Mouse (Mus musculus) kidney, embryonic 16.5 days (tissue): ENCODE measurements around the gene Ryr2. TPM values are rescaled to one million over a fixed set of nuclear protein-coding genes. Genes with fewer than 3 reads are reported as not detected.
A peak's percentile ranks its signal among the peaks of the same experiment; 100 is the strongest.

Experiments
- ATAC-seq: fragments of 200-750 bp; cut with Nextera tagmentation; 2 replicates; pipeline ENCODE4 v1.8.0; 2017; ENCODE audit warnings: moderate TSS enrichment; ENCODE audit not compliant: low FRiP score, low TSS enrichment
- H3K27ac ChIP-seq: fragments of 300-500 bp; sonication (generic); 2 replicates; pipeline ENCODE4 v1.5.1; 2014; ENCODE audit warnings: low read length
- H3K27me3 ChIP-seq: fragments of 300-500 bp; sonication (generic); 2 replicates; pipeline ENCODE4 v1.6.1; 2014; ENCODE audit warnings: low read length, control low read depth, mixed read lengths; ENCODE audit not compliant: insufficient read depth
- H3K36me3 ChIP-seq: fragments of 300-500 bp; sonication (generic); 2 replicates; pipeline ENCODE4 v1.6.1; 2014; ENCODE audit warnings: low read length, control low read depth, mixed read lengths; ENCODE audit not compliant: insufficient read depth
- H3K4me1 ChIP-seq: fragments of 300-500 bp; sonication (generic); 2 replicates; pipeline ENCODE4 v1.6.1; 2014; ENCODE audit warnings: low read length, control low read depth, mixed read lengths; ENCODE audit not compliant: insufficient read depth
- H3K4me2 ChIP-seq: fragments of 300-500 bp; sonication (generic); replicated peaks from 2 replicates; pipeline ENCODE4 v1.6.1; 2014; ENCODE audit warnings: low read depth, low read length
- H3K4me3 ChIP-seq: fragments of 300-500 bp; sonication (generic); 2 replicates; pipeline ENCODE4 v1.5.1; 2014; ENCODE audit warnings: mild to moderate bottlenecking, low read length
- H3K9ac ChIP-seq: fragments of 300-500 bp; sonication (generic); replicated peaks from 2 replicates; pipeline ENCODE4 v1.6.1; 2014; ENCODE audit warnings: low read length
- H3K9me3 ChIP-seq: fragments of 300-500 bp; sonication (generic); 2 replicates; pipeline ENCODE4 v1.6.1; 2016; ENCODE audit warnings: low read length, control low read depth
- WGBS: fragments of 180-500 bp; shearing (Covaris S2); extraction: QIAGEN DNeasy Blood & Tissue Kit; methylation state at CpG from one replicate; pipeline ENCODE4 v1.1.7; 2014; 5-methylcytosine and 5-hydroxymethylcytosine counted together
- polyA plus RNA-seq: library from polyadenylated mRNA; unstranded; fragments of >200 nt; fragmentation: Nextera tagmentation; extraction: Ambion mirVana; gene quantifications from 2 replicates; pipeline ENCODE4 v1.2.1, GENCODE M21; 2015

Gene Ryr2
- polyA plus RNA-seq, 1 experiment from 2014 or later = 0.19 TPM

DNA sequence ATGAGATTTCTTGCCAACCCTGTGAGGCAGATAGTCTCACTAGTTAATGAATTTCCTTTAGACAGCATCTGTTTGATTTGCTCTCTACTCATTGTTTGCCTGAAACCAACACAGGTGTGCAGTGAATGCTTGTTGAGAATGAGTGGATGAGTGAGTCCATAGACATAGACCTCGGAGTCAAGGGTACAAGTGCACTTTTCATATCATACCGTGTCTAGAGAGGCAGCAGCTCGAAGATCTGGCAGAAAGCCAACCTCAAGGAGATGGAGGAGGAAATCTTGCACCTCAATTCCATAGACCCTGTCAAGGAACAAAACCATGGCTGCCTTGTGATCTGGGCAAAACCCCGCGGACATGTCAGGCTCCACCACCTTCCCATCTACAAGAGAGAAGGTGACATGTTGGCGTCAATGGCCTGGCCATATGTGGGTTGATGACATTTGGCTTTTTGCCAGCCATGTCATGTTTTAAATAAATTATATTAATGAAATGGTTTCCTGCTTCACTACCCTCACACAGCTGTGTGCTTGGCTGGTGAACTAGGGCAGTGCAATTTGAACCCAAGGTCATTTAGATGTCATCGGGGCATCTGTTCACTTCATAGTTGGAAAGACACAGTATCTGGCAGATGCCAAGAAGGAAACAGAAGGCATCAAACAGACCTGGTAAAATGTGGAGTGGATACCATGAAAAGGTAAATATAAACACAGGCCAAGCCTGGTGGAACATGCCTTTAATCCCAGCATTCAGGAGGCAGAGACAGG is 396.9 kb downstream of the Ryr2 start:
- no peak overlapping the region for H3K27ac ChIP-seq
- no peaks in the 10 kb centered on the region for H3K9me3 ChIP-seq
- H3K4me3 ChIP-seq = no peak overlapping the region
- H3K4me2 ChIP-seq = no peak overlapping the region
- WGBS = 80% methylated on average over 7 of the region's 7 CpGs
- no peak overlapping the region for H3K9ac ChIP-seq
- 0 out of 2 replicates have a peak, but pooled peaks have one; percentile 27 for ATAC-seq
- no peaks in the 10 kb centered on the region for H3K36me3 ChIP-seq
- no peaks in the 10 kb centered on the region for H3K4me1 ChIP-seq
- H3K27me3 ChIP-seq = no peaks in the 10 kb centered on the region

DNA sequence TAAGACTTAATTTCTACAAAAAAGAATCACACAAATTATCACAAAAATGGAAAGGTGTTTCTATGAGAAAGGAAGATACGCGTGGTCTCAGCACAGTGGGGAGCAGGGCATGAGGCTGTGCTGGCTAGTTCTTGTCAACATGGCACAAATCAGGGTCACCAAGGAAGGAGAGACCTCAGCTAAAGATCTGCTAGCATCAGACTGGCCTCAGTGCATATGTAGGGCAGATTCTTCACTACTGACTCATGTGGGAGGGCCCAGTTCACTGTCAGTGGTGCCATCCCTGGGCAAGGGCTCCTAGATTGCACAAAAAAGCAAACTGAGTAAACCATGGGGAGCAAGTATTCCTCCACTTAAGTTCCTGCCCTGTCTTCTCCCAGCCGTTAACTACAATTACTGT is 405.0 kb downstream of the Ryr2 start:
- no peak overlapping the region for H3K4me3 ChIP-seq
- no peak for ATAC-seq
- H3K4me1 ChIP-seq = no peaks in the 10 kb centered on the region
- no peaks in the 10 kb centered on the region for H3K9me3 ChIP-seq
- H3K27me3 ChIP-seq = no peaks in the 10 kb centered on the region
- H3K27ac ChIP-seq = no peak overlapping the region
- H3K9ac ChIP-seq = no peak overlapping the region
- no peak overlapping the region for H3K4me2 ChIP-seq
- H3K36me3 ChIP-seq = no peaks in the 10 kb centered on the region
- 89% methylated on average over 3 of the region's 3 CpGs for WGBS

DNA sequence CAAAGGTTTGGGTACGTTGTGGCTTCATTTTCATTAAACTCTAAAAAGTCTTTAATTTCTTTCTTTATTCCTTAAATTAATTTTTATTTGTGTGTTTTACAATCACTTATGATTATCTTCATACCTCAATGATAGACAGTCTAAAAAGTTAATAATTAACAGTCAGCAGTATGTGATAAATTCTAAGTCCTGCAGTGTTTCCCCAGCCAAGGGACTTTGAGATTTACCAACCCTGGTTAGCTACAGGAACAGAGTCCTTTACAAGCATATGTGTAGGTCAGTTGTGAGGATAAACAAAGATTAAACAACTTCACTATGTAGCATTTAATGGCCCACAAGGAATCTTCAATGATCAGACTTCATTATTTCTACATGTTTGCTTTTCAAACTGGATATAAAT is 410.2 kb downstream of the Ryr2 start:
- 84% methylated on average over 1 of the region's 1 CpGs for WGBS
- no peak overlapping the region for H3K4me3 ChIP-seq
- no peak overlapping the region for H3K27ac ChIP-seq
- ATAC-seq = no peak
- no peak overlapping the region for H3K4me2 ChIP-seq
- H3K27me3 ChIP-seq = no peaks in the 10 kb centered on the region
- no peaks in the 10 kb centered on the region for H3K36me3 ChIP-seq
- H3K9me3 ChIP-seq = no peaks in the 10 kb centered on the region
- H3K9ac ChIP-seq = no peak overlapping the region
- no peaks in the 10 kb centered on the region for H3K4me1 ChIP-seq

DNA sequence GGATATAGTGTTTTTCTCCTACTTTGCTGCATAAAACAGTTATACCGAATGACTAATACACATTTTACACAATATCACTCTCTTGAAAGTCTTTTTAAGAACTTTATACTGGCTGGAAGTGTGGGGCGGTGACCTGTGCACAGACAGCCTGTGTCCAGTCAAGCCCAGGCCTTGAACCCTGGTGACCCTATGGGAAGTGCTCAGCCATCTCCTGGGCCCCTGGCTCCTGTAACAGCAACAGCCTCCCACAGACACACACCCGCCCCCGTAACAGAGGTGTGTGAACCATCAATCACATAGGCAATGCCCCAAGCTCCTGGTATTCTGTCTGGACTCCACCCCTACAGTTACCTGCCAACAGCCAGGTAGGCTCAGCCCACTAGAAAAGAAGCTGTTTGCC is 424.9 kb downstream of the Ryr2 start:
- H3K4me1 ChIP-seq = no peaks in the 10 kb centered on the region
- no peaks in the 10 kb centered on the region for H3K27me3 ChIP-seq
- 49% methylated on average over 4 of the region's 4 CpGs for WGBS
- no peak overlapping the region for H3K9ac ChIP-seq
- H3K4me2 ChIP-seq = no peak overlapping the region
- H3K27ac ChIP-seq = no peak overlapping the region
- no peaks in the 10 kb centered on the region for H3K9me3 ChIP-seq
- peak; percentile 51; the same call in 1 of the 2 replicates for ATAC-seq
- no peaks in the 10 kb centered on the region for H3K36me3 ChIP-seq
- no peak overlapping the region for H3K4me3 ChIP-seq

DNA sequence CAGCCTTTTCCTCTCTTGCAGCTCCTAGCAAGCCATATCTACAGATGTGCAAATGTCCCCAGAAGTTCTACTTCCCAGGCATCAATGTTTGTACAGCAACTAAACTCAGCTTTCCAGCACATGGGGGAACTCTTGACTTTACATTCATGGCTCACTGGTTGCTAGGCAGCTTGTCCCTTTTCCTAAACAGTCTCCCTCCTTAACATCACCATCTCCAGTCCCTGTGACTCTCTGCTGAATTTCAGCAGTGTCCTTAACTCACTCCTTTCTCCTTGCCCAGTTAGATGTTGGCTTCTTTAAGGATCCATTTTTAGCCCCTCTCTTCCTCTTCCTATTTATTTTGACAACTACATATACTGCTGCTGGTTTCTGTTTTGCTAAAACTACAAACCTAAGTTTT is 443.9 kb downstream of the Ryr2 start:
- H3K4me2 ChIP-seq = no peak overlapping the region
- H3K27me3 ChIP-seq = no peaks in the 10 kb centered on the region
- H3K9me3 ChIP-seq = no peaks in the 10 kb centered on the region
- ATAC-seq = no peak
- H3K36me3 ChIP-seq = no peaks in the 10 kb centered on the region
- H3K27ac ChIP-seq = no peak overlapping the region
- H3K4me1 ChIP-seq = no peaks in the 10 kb centered on the region
- H3K4me3 ChIP-seq = no peak overlapping the region
- H3K9ac ChIP-seq = no peak overlapping the region

DNA sequence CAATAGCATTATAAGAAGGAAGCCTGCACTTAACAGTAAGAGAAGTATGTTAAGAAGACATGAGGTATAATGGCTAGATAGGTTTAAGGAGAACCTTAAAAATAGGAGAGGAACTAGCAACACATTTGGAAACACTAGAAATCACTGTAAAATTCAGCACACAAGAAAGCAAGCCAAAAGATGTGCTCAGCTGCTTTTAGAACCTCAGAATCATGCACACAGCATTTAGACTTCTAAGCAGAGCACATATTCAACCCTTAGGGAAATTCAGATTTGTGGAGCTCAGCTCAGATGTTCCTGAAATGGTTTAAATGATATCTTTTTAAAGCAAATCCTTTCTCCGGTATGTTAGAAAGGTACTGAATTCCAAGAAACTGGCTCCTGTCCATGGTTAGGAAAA is 461.9 kb downstream of the Ryr2 start:
- WGBS = 94% methylated on average over 1 of the region's 1 CpGs
- Histone ChIP-seq H3K4me3 (no peak overlapping the region), H3K4me1 (no peaks in the 10 kb centered on the region), H3K27ac (no peak overlapping the region), H3K36me3 (no peaks in the 10 kb centered on the region), H3K9ac (no peak overlapping the region), H3K27me3 (no peaks in the 10 kb centered on the region), H3K4me2 (no peak overlapping the region), H3K9me3 (no peaks in the 10 kb centered on the region)
- ATAC-seq = no peak

DNA sequence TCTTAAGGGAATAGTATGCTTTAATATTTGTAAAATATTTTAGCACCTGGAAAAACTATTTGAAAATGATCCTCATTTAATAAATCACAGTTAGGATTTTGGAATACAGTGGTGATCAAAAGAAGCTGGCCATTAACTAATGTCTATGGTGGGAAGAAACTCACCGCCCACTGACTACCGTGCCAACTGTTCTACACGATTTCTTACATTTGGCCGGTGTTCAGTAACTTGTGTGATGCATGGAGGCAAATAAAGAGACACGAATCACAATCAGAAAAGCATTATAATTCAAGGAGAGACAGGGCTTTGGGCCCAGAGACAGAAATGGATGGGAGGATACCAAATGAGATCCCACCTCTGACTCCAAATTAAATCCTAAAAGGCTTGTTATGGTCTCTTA is 470.4 kb downstream of the Ryr2 start:
- Histone ChIP-seq H3K27me3 (no peaks in the 10 kb centered on the region), H3K27ac (no peak overlapping the region), H3K4me3 (no peak overlapping the region), H3K9me3 (no peaks in the 10 kb centered on the region), H3K9ac (no peak overlapping the region), H3K36me3 (no peaks in the 10 kb centered on the region), H3K4me2 (no peak overlapping the region), H3K4me1 (no peaks in the 10 kb centered on the region)
- no peak for ATAC-seq
- WGBS = 84% methylated on average over 5 of the region's 5 CpGs

DNA sequence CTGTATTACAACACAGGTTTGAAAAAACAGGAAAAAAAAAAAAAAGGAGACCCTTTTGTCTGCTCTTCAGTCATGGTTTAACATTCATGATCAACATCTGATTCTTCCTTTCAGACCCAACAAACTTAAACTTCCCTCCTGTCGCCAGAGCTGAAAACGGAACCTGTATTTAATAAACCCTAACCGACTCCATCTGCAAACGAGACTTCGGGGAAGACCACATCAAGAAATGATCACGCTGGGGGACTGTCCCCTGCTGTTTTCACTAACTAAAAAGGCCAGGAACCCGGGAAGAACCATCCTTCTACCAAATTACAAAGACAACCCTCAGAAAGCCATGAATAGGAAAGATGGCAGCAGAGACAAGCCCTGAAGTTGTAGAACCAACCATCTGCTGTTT is 482.2 kb downstream of the Ryr2 start:
- H3K27me3 ChIP-seq = no peaks in the 10 kb centered on the region
- H3K4me2 ChIP-seq = no peak overlapping the region
- no peaks in the 10 kb centered on the region for H3K4me1 ChIP-seq
- H3K4me3 ChIP-seq = no peak overlapping the region
- H3K9me3 ChIP-seq = no peaks in the 10 kb centered on the region
- no peak overlapping the region for H3K9ac ChIP-seq
- H3K36me3 ChIP-seq = no peaks in the 10 kb centered on the region
- no peak overlapping the region for H3K27ac ChIP-seq
- ATAC-seq = no peak
- 87% methylated on average over 7 of the region's 7 CpGs for WGBS

DNA sequence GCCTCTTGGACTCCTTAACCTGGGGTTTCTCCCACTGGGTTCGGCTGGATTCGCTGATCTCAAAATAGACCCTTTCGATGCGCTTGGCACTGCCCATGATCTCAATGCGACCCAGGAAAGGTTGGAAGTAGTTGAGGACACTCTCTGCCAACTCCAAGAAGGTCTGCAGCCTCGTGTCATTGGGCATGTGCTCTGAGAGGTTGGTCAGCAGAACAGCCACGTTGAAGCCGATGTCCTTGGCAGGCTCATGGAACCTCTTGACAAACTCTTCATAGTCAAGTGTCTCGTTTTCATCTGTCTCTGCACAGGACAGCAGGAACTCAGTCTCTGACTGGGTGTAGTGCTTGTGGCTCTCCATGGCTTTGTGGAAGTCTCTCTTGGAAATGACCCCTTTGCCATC is 511.3 kb downstream of the Ryr2 start:
- no peak overlapping the region for H3K9ac ChIP-seq
- H3K27me3 ChIP-seq = no peaks in the 10 kb centered on the region
- H3K27ac ChIP-seq = no peak overlapping the region
- H3K36me3 ChIP-seq = no peaks in the 10 kb centered on the region
- no peak for ATAC-seq
- no peak overlapping the region for H3K4me3 ChIP-seq
- H3K4me1 ChIP-seq = no peaks in the 10 kb centered on the region
- H3K9me3 ChIP-seq = no peaks in the 10 kb centered on the region
- WGBS = 93% methylated on average over 9 of the region's 9 CpGs
- H3K4me2 ChIP-seq = no peak overlapping the region

DNA sequence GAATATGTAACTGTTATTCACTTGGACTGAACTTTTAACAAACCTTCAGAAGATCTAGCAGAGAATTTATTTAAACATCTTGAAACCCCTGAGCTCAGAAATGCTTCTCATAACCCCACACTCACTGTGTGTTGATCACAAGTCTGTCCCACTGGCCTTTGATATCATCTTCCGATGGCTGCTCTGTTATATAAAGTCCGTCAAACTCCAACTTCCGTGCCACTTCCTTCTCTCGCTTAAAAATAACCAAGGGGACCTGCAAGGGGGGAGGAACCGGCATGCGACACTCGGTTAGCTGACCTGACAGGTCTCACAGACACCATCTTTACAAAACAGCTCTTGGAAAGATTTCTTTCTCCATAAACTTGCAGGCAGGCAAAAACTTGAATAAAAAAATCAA is 521.5 kb downstream of the Ryr2 start:
- no peaks in the 10 kb centered on the region for H3K36me3 ChIP-seq
- H3K27ac ChIP-seq = no peak overlapping the region
- no peaks in the 10 kb centered on the region for H3K9me3 ChIP-seq
- H3K4me2 ChIP-seq = no peak overlapping the region
- no peaks in the 10 kb centered on the region for H3K4me1 ChIP-seq
- H3K9ac ChIP-seq = no peak overlapping the region
- no peaks in the 10 kb centered on the region for H3K27me3 ChIP-seq
- ATAC-seq = no peak
- H3K4me3 ChIP-seq = no peak overlapping the region
- 72% methylated on average over 7 of the region's 7 CpGs for WGBS
